Mouse (Mus musculus) intestine, embryonic 16.5 days (tissue): ENCODE measurements around the gene Tmem132e. TPM values are rescaled to one million over a fixed set of nuclear protein-coding genes. Genes with fewer than 3 reads are reported as not detected.
A peak's percentile ranks its signal among the peaks of the same experiment; 100 is the strongest.

Source experiments
- ATAC-seq: fragments of 200-750 bp; cut with Nextera tagmentation; 2 replicates; pipeline ENCODE4 v1.8.0; 2017; ENCODE audit warnings: moderate TSS enrichment, moderate library complexity
- H3K27ac ChIP-seq: fragments of 300-500 bp; sonication (generic); 2 replicates; pipeline ENCODE4 v1.5.1; 2014; ENCODE audit warnings: mild to moderate bottlenecking, low read length
- H3K27me3 ChIP-seq: fragments of 300-500 bp; sonication (generic); replicated peaks from 2 replicates; pipeline ENCODE4 v1.6.1; 2014; ENCODE audit warnings: low read length, control low read depth, mixed read lengths; ENCODE audit not compliant: control insufficient read depth, insufficient read depth
- H3K36me3 ChIP-seq: fragments of 300-500 bp; sonication (generic); 2 replicates; pipeline ENCODE4 v1.6.1; 2014; ENCODE audit warnings: low read length, control low read depth; ENCODE audit not compliant: control insufficient read depth, insufficient read depth
- H3K4me1 ChIP-seq: fragments of 300-500 bp; sonication (generic); 2 replicates; pipeline ENCODE4 v1.6.1; 2014; ENCODE audit warnings: low read length, control low read depth, mixed read lengths; ENCODE audit not compliant: control insufficient read depth, insufficient read depth
- H3K4me2 ChIP-seq: fragments of 300-500 bp; sonication (generic); 2 replicates; pipeline ENCODE4 v1.6.1; 2014; ENCODE audit warnings: low read depth, low read length, control low read depth
- H3K4me3 ChIP-seq: fragments of 300-500 bp; sonication (generic); 2 replicates; pipeline ENCODE4 v1.5.1; 2014; ENCODE audit warnings: mild to moderate bottlenecking, low read length
- H3K9ac ChIP-seq: fragments of 300-500 bp; sonication (generic); 2 replicates; pipeline ENCODE4 v1.6.1; 2014; ENCODE audit warnings: low read depth, low read length
- H3K9me3 ChIP-seq: fragments of 300-500 bp; sonication (generic); 2 replicates; pipeline ENCODE4 v1.6.1; 2016; ENCODE audit warnings: low read length, control low read depth; ENCODE audit not compliant: control insufficient read depth
- WGBS: fragments of 180-500 bp; shearing (Covaris S2); extraction: QIAGEN DNeasy Blood & Tissue Kit; methylation state at CpG from one replicate; pipeline ENCODE4 v1.1.7; 2014; 5-methylcytosine and 5-hydroxymethylcytosine counted together
- polyA plus RNA-seq: library from polyadenylated mRNA; unstranded; fragments of >200 nt; fragmentation: Nextera tagmentation; extraction: Ambion mirVana; gene quantifications from 2 replicates; pipeline ENCODE4 v1.2.1, GENCODE M21; 2015

The Tmem132e gene
- polyA plus RNA-seq, 1 experiment from 2014 or later, result 0.46 TPM

DNA sequence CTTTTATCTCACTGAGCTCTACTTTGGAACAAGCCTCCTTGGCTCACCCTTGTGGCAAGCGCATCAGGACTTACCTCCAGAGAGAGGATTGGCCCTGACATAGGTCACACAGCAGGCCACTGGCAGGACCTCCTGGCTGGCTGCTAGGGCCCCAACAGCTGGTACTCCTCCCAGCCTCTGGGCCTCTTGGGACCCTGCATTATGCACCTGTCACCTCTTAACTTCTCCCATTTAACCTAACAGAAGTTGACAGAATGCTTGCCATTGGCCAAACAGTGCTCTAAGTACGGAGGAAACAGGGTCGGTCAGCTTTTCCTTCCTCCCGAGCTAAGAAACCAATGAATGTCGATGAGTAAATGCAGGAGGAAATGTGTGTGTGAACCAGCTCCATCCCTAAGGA, 33.2 kb downstream of the Tmem132e start:
- 62% methylated on average over 5 of the region's 5 CpGs for WGBS
- H3K27ac ChIP-seq, result no peak overlapping the region
- no peaks in the 10 kb centered on the region for H3K9me3 ChIP-seq
- no peak overlapping the region for H3K9ac ChIP-seq
- H3K4me3 ChIP-seq, result no peak overlapping the region
- no peaks in the 10 kb centered on the region for H3K4me1 ChIP-seq
- ATAC-seq, result no peak
- H3K36me3 ChIP-seq, result no peaks in the 10 kb centered on the region
- no peak overlapping the region for H3K4me2 ChIP-seq
- no peaks in the 10 kb centered on the region for H3K27me3 ChIP-seq

DNA sequence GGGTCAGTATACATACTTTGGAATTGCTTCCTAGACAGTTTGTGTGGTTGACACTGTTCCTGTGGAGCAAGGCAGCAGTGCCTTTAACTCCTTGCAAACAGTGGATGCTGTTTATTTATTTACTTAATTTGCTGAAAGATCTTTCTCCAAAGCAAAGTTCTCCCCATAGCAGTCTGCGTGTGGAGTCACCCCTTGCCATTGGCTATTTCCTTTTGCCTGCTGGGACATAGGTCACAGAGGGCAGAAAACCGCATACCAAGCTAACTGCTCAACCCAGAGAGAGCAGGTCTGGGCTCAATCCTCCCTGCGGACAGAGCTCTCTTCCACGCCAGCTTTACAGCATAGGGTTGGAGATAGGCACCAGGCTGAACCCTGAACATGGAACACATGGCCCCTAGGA, 34.8 kb downstream of the Tmem132e start:
- H3K27me3 ChIP-seq, result no peaks in the 10 kb centered on the region
- WGBS, result 29% methylated on average over 4 of the region's 4 CpGs
- no peak overlapping the region for H3K27ac ChIP-seq
- no peak overlapping the region for H3K9ac ChIP-seq
- H3K4me3 ChIP-seq, result no peak overlapping the region
- H3K4me2 ChIP-seq, result no peak overlapping the region
- no peaks in the 10 kb centered on the region for H3K9me3 ChIP-seq
- no peaks in the 10 kb centered on the region for H3K4me1 ChIP-seq
- H3K36me3 ChIP-seq, result no peaks in the 10 kb centered on the region
- ATAC-seq, result no peak

DNA sequence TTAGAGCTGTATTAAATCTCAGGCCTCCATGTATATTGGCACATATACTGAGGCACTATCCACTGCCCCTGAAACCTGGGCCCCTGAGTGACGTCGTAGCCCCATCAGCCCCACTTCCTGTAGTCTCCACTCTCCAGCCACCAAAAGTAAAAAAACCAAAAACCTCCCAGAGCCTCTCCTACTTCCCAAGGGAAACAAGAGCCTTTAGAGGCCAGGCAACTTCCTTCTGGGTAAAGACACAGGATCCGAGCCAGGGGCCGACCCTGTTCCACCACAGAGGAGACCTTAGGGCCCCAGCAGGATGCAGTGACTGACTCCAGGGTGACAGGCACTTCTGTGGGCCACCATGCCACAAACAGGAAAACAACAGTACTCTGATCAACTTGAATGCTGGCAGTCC, 40.1 kb downstream of the Tmem132e start:
- no peaks in the 10 kb centered on the region for H3K9me3 ChIP-seq
- H3K4me1 ChIP-seq, result no peaks in the 10 kb centered on the region
- no peak overlapping the region for H3K9ac ChIP-seq
- H3K36me3 ChIP-seq, result no peaks in the 10 kb centered on the region
- H3K27me3 ChIP-seq, result peaks cover 18% of the 10 kb centered on the region
- H3K4me2 ChIP-seq, result no peak overlapping the region
- no peak overlapping the region for H3K4me3 ChIP-seq
- ATAC-seq, result no peak
- no peak overlapping the region for H3K27ac ChIP-seq
- WGBS, result 64% methylated on average over 4 of the region's 4 CpGs

DNA sequence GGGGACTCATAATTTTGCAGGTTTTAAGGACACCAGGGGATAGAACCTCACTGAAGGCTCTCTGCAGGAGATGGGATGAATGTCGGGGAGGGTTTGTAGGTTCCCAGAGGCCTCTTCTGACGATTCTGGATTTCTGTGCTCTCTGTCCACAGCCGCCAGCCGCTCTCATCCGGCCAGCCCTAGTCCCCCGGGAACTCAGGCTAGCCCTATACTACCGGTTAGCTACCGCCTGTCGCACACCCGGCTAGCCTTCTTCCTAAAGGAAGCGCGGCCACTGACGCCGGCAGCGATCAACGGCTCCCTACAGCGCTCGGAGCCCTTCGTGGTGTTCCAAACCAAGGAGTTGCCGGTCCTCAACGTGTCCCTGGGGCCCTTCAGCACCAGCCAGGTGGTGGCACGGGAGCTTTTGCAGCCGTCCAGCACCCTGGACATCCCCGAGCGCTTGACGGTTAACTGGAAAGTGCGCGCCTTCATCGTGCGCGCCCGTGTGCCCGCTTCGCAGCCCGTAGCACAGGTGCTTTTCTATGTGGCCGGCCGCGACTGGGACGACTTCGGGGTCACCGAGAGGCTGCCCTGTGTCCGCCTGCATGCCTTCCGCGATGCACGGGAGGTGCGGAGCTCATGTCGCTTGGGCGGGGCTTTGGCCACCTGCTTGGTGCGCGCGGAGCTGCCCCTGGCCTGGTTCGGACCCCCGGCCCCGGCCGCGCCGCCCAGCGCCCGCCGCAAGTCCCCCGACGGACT, 45.6 kb downstream of the Tmem132e start:
- peak overlapping the region; percentile 52 for H3K4me2 ChIP-seq
- H3K4me3 ChIP-seq, result peak overlapping the region; percentile 40
- WGBS, result 1% methylated on average over 57 of the region's 62 CpGs
- peaks cover 39% of the 10 kb centered on the region for H3K27me3 ChIP-seq
- no peak overlapping the region for H3K27ac ChIP-seq
- no peaks in the 10 kb centered on the region for H3K9me3 ChIP-seq
- H3K9ac ChIP-seq, result no peak overlapping the region
- H3K36me3 ChIP-seq, result no peaks in the 10 kb centered on the region
- peaks cover 8% of the 10 kb centered on the region; the same call in 1 of the 2 replicates for H3K4me1 ChIP-seq
- no peak for ATAC-seq

DNA sequence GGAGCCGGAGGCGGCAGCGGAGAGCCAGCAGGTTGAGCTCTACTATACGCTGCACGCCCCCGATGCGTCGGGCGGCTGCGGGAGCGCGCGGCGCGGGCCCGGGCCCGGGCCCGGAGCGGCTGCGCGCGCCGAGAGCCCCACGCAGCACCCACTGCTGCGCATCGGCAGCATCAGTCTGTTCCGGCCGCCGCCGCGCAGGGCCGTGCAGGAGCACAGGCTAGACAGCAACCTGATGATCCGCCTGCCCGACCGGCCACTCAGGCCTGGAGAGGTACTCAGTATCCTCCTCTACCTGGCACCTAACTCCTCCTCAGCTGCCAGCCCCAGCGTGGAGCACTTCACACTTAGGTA, 46.1 kb downstream of the Tmem132e start:
- Histone ChIP-seq H3K27me3 (peaks cover 39% of the 10 kb centered on the region), H3K27ac (no peak overlapping the region), H3K4me3 (peak overlapping the region; percentile 40), H3K9me3 (no peaks in the 10 kb centered on the region), H3K4me1 (peaks cover 8% of the 10 kb centered on the region; the same call in 1 of the 2 replicates), H3K36me3 (no peaks in the 10 kb centered on the region), H3K4me2 (peak overlapping the region; percentile 52), H3K9ac (no peak overlapping the region)
- ATAC-seq, result no peak
- WGBS, result 3% methylated on average over 36 of the region's 36 CpGs

DNA sequence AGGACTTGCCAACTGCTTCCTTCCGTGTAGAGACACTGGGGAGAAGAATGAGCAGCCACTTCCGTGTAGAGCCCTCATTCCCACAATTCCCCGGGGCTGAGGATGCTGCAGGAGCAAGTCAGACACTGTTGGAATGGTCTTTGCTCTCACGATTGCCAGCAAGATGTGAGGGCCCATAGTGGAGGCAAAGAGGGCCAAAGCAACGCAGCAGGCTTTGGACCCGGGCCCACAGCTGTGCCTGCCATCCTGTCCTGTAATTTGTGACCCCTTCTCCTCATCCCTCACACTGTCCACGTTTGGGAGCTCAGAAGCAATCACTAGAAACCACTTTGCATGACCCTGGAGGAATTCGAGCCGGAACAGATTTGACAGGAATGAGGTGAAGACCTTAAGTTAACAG, 59.8 kb downstream of the Tmem132e start:
- Histone ChIP-seq H3K9me3 (no peaks in the 10 kb centered on the region), H3K4me3 (no peak overlapping the region), H3K36me3 (no peaks in the 10 kb centered on the region), H3K27ac (no peak overlapping the region), H3K4me2 (no peak overlapping the region), H3K27me3 (no peaks in the 10 kb centered on the region), H3K9ac (no peak overlapping the region), H3K4me1 (no peaks in the 10 kb centered on the region)
- ATAC-seq, result no peak
- 49% methylated on average over 9 of the region's 9 CpGs for WGBS

DNA sequence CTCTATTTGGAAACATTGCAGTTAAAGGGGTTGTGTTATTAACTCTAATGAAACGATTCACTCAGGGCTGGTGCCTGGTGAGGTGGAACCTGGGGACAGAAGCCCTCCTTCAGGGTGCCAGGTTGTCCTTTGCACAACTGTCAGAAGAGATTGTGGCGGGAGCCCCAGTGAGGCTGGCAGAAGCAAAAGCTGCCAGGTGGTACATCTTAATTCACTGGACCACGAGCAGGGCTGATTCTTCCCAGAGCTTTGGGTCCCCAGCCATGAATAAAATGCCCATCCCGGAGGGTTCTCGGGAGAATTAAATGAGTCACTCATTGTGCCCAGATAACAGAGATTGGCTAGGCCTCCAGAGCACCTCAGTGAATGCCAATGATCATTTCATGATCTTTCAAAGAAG, 63.8 kb downstream of the Tmem132e start:
- WGBS, result 70% methylated on average over 5 of the region's 5 CpGs
- Histone ChIP-seq H3K27me3 (no peaks in the 10 kb centered on the region), H3K4me3 (no peak overlapping the region), H3K4me1 (no peaks in the 10 kb centered on the region), H3K27ac (no peak overlapping the region), H3K9me3 (no peaks in the 10 kb centered on the region), H3K9ac (no peak overlapping the region), H3K36me3 (no peaks in the 10 kb centered on the region), H3K4me2 (no peak overlapping the region)
- ATAC-seq, result no peak

DNA sequence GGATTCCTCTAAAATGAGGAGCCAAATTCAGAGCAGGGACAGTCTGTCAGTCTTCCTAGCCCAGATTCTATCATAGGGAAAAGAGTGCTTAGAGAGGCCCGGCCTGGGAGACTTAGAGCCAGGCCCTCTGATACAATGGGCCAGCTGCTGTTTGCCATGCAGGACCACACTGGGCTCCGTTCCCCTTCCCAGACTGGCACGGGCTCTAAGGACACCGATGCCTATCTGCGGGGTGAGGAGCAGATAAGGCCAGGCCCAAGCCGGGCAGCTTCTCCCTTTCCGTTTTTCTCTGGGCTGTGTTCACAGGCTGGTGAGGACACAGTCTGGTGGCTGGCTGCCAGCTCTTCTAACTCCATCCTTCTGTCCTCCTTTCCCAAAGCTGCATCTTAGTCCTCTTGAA, 64.5 kb downstream of the Tmem132e start:
- Histone ChIP-seq H3K4me2 (no peak overlapping the region), H3K36me3 (no peaks in the 10 kb centered on the region), H3K4me1 (no peaks in the 10 kb centered on the region), H3K9me3 (no peaks in the 10 kb centered on the region), H3K4me3 (no peak overlapping the region), H3K27ac (no peak overlapping the region), H3K27me3 (no peaks in the 10 kb centered on the region), H3K9ac (no peak overlapping the region)
- ATAC-seq, result no peak
- WGBS, result 61% methylated on average over 7 of the region's 7 CpGs

DNA sequence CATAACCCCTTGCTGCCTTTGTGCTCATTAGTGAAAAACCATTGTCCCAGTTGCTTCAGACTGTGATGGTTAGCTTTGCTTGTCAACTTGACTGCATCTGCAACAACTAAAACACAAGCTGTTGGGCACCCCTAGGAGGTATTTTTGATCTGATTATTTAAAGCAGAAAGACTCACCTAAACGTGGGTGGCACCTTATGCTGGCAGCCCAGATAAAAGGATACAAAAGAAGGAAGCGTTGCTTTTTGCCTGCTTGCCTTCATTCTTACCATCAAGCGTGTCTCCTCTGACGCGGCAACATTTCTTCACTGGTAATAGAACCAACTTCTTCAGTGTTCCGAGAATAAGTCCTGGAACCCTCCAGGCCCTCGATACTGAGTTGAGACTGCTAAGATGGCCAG, 72.6 kb downstream of the Tmem132e start:
- H3K36me3 ChIP-seq, result no peaks in the 10 kb centered on the region
- no peak overlapping the region for H3K27ac ChIP-seq
- no peak overlapping the region for H3K4me3 ChIP-seq
- no peaks in the 10 kb centered on the region for H3K9me3 ChIP-seq
- H3K27me3 ChIP-seq, result no peaks in the 10 kb centered on the region
- no peak for ATAC-seq
- no peaks in the 10 kb centered on the region for H3K4me1 ChIP-seq
- WGBS, result 83% methylated on average over 7 of the region's 7 CpGs
- no peak overlapping the region for H3K9ac ChIP-seq
- H3K4me2 ChIP-seq, result no peak overlapping the region

DNA sequence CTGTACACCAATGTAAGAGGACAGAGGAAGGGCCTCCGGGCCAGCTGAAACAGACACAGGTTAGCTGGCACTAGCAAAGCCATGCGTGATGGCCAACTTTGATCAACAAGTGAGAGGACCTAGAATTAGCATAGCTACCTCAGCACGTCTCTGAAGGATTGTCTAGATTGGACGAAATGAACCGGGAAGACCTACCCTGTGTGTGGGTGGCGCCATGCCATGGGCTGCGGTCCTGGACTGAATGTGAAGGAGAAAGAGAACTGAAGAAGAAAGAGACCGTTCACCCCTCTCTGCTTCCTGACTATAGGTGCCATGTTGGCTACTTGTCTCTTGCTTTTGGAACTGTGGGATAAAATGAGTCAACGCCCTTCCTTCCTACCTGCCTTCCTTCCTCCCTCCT, 76.8 kb downstream of the Tmem132e start:
- Histone ChIP-seq H3K27ac (no peak overlapping the region), H3K36me3 (no peaks in the 10 kb centered on the region), H3K4me1 (no peaks in the 10 kb centered on the region), H3K4me3 (no peak overlapping the region), H3K27me3 (no peaks in the 10 kb centered on the region), H3K9me3 (no peaks in the 10 kb centered on the region), H3K9ac (no peak overlapping the region), H3K4me2 (no peak overlapping the region)
- WGBS, result 90% methylated on average over 9 of the region's 9 CpGs
- no peak for ATAC-seq
